Mouse (Mus musculus): ENCODE measurements around the gene Ccl12. TPM values are rescaled to one million over a fixed set of nuclear protein-coding genes. Genes with fewer than 3 reads are reported as not detected.

The Ccl12 gene
- total RNA-seq (2023): not detected

GRCm38 (mm10) chr11:82101529-82101928 lies at the start of gene Ccl12:
TSS of gene Ccl12 (plus strand) at chr11:82101845.

DNA sequence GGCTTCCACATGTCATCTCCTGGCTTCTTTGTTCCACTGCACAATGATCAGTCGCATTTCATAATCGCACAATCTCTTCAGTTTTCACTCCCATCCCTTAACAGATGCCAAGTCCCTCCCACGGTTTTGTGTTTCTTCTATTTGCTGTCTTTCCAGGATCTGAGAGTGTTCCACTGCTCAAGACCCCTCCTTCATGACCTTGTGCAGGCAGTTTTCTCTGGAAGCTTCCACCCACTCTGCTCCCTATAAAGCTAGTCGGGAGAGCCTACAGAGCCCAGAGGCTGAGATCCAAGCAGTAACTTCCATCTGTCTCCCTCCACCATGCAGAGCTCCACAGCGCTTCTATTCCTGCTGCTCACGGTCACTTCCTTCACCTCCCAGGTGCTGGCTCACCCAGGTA lies 44.0 kb upstream of the Ccl12 start, which contains the start of gene Ccl11:
Gene Ccl11 (plus strand): TSS at position 178 of the 400 bp plus-strand sequence.

DNA sequence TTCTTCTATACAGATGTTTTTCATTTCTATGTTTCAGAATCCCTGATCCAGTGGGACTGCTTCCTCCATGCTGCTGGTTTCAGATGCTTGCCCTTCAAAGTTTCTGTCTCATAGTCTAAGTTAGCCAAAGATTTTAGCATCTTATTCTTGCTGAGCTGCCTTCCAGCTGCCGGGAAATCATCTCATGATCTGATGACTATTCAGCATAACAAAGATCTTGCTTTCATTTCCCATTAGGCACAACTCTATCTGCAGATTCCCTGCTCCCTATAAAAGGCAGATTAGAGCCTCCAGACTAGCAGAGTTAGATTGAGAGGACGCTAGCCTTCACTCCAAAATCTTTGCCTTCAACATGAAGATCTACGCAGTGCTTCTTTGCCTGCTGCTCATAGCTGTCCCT lies 13.2 kb downstream of the Ccl12 start, which contains the start of gene Ccl8:
Gene Ccl8 (plus strand): TSS at position 301 of the 400 bp plus-strand sequence.

Other genes with a start within 250 kb of the Ccl12 start
- gene 5530401A14Rik, start 241.2 kb upstream of the Ccl12 start, total RNA-seq (2023): under 1 TPM in 1 of 2 experiments, not detected in 1; 0.21 TPM
- not detected for gene Asic2, start 133.4 kb upstream of the Ccl12 start, total RNA-seq (2023)
- gene Ccl2, start 66.3 kb upstream of the Ccl12 start, total RNA-seq (2023): not detected
- gene Gm17268, start 63.3 kb upstream of the Ccl12 start, total RNA-seq (2023): not detected
- gene Ccl7, start 56.1 kb upstream of the Ccl12 start, total RNA-seq (2023): not detected
- gene Ccl11, start 44.0 kb upstream of the Ccl12 start, total RNA-seq (2023): not detected
- not detected for gene Ccl8, start 13.3 kb downstream of the Ccl12 start, total RNA-seq (2023)
- 1 to 10 TPM in 1 of 2 experiments, not detected in 1; 1.3 TPM for gene Ccl1, start 203.8 kb downstream of the Ccl12 start, total RNA-seq (2023)

All from T-cell, adult 66 days (primary cell).